Comparison of ENCODE assay signal across 8 mouse cellular contexts in the genomic region with DNA sequence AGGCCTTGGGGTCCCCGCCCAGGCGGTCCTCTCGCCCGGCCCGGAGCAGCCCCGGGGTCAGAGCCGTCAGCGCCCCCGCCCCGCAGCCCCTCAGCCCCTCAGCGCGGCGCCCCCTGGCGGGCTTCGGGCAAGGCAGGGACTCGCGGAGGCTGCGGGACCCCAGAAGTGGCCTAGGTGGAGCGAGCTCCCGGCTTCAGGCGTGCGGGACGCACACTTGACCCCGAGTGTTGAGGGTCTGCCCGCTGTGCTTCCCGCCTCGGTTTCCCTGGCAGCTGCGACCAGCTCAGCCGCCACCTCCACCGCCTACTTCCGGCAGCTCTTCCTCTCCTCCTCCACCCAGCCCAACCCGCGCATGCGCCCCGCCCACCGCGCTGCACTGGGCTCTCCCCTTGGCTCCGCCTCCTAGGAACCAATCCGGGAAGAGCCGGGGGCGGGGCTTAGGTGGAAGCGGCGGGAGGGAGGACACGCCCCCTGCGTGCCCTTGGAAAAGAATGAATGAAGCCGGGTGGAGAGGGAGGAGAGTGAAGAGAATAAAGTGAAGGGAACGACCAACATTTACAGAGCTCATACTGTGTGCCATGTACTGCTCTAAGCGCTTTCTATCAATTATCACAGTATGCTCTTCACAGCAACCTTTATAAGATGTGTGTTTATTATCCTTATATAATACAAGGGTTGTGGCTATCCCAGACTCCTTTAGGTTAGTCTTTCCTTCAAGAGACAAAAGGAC. TPM values are rescaled to one million over a fixed set of nuclear protein-coding genes. Genes with fewer than 3 reads are reported as not detected.
DNase-seq lines count a peak whose midpoint lies in the region; ATAC-seq and TF ChIP-seq lines count a peak whose summit lies in the region.

A gene (minus strand): TSS at position 320 of the 730 bp plus-strand sequence.

- no peaks in the 10 kb centered on the region for H3K27me3 ChIP-seq in hindbrain, embryonic 10.5 days (ENCODE audit: insufficient read depth, poor library complexity, severe bottlenecking)
- H3K27me3 ChIP-seq in lung, postnatal 0 days (replicated peaks; ENCODE audit: insufficient read depth, low read length): no peaks in the 10 kb centered on the region

- WGBS in hindbrain, embryonic 10.5 days: under 1% methylated on average over 48 of the region's 48 CpGs
- 1% methylated on average over 27 of the region's 48 CpGs for WGBS in lung, postnatal 0 days

- no peaks in the 10 kb centered on the region for H3K9me3 ChIP-seq in hindbrain, embryonic 10.5 days
- H3K9me3 ChIP-seq in lung, postnatal 0 days (ENCODE audit: low read length): no peaks in the 10 kb centered on the region

- peak; percentile 80 for DNase-seq in MEL-GATA-1-ER (ENCODE audit: extremely low read depth, low read depth)
- DNase-seq in cerebellum, adult 8-10 months: peak; percentile 99
- DNase-seq in hindbrain, embryonic 10.5 days (ENCODE audit: low spot score): peak; percentile 98
- DNase-seq in layer of hippocampus, adult 9-11 months: peak; percentile 99
- DNase-seq in lung, postnatal 0 days (ENCODE audit: low spot score): peak; percentile 100
- DNase-seq in ovary, postnatal 14 days (ENCODE audit: low spot score): peak; percentile 98
- peak; percentile 99 for DNase-seq in thymus, postnatal 14 days

- no peak for TF ChIP-seq EP300 in lung, postnatal 0 days (IDR thresholded peaks at IDR 0.05)

- H3K4me3 ChIP-seq in hindbrain, embryonic 10.5 days: peak within 1 kb of the TSS; percentile 100
- H3K4me3 ChIP-seq in lung, postnatal 0 days (ENCODE audit: low read depth, low read length): peak within 1 kb of the TSS; percentile 95

- H3K4me2 ChIP-seq in lung, postnatal 0 days (replicated peaks; ENCODE audit: low read depth, low read length): peak within 1 kb of the TSS; percentile 98

- H3K4me1 ChIP-seq in hindbrain, embryonic 10.5 days (replicated peaks): peaks cover 32% of the 10 kb centered on the region
- H3K4me1 ChIP-seq in lung, postnatal 0 days (ENCODE audit: insufficient read depth, low read depth, low read length): 0 out of 2 replicates have a peak, but pooled peaks cover 4% of the 10 kb centered on the region

- no peaks in the 10 kb centered on the region for H3K36me3 ChIP-seq in hindbrain, embryonic 10.5 days
- no peaks in the 10 kb centered on the region for H3K36me3 ChIP-seq in lung, postnatal 0 days (ENCODE audit: insufficient read depth, low read length)

- peak within 1 kb of the TSS; percentile 78 for H3K9ac ChIP-seq in lung, postnatal 0 days (replicated peaks; ENCODE audit: low read depth)

- H3K27ac ChIP-seq in hindbrain, embryonic 10.5 days: peak within 1 kb of the TSS; percentile 94
- peak within 1 kb of the TSS; percentile 74 for H3K27ac ChIP-seq in lung, postnatal 0 days (ENCODE audit: low read length)

- peak; percentile 75 for TF ChIP-seq CTCF in lung, postnatal 0 days (IDR thresholded peaks at IDR 0.05)

- ATAC-seq in frontal cortex, adult (ENCODE audit: low TSS enrichment): peak; percentile 89
- peak; percentile 98 for ATAC-seq in lung, postnatal 0 days

RNA-seq across cellular contexts. Expression of the gene that starts here (rescaled TPM):
- 15.2 and 19.2 TPM in 2 replicates for polyA plus RNA-seq in hindbrain, embryonic 10.5 days (2016; fragmentation: Nextera tagmentation; extraction: Ambion mirVana)
- 10.8 and 12.4 TPM in 2 replicates for polyA plus RNA-seq in lung, postnatal 0 days (2015; fragmentation: Nextera tagmentation; extraction: Ambion mirVana)

Comparison
In these comparisons a context has a peak if more than half of its experiments do, and no peak if none do; other contexts are left out.
1. Peak in every context shown above with its lines: DNase-seq, ATAC-seq, H3K4me3 ChIP-seq and H3K27ac ChIP-seq.